Mouse (Mus musculus): ENCODE measurements at regions not wholly inside any gene's neighbourhood (a gene's known extent, or its start where the extent isn't known, plus 50 kb on each side); places are given as distances from the start of the nearest gene placed in this dataset.

DNA sequence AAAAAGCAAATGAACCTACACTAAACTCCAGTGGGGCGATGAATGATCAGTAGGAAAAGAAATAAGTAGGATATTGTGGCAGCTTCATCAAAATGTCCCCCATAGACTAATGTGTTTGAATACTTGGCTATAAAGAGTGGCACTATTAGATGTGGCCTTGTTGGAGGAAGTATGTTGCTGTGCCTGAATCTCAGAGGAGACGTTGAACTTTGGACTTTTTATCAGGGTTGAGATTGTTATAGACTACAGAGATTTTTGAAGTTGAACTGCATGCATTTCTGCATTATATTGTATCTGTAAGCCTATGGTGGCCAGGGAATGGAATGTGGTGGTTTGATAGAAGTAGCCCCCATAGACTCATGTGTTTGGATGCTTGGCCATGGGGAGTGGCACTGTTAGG is 68.5 kb upstream of the Arg1 start:
- Histone ChIP-seq H3K36me3 (ENCODE audit: control insufficient read depth, insufficient read depth) (no peaks in the 10 kb centered on the region), H3K4me3 (no peak overlapping the region), H3ac (ENCODE audit: control insufficient read depth, insufficient read length) (no peak overlapping the region), H3K27me3 (ENCODE audit: control insufficient read depth, insufficient read depth, insufficient read length) (no peaks in the 10 kb centered on the region), H3K79me2 (ENCODE audit: control insufficient read depth, insufficient read depth) (no peaks in the 10 kb centered on the region), H3K4me2 (ENCODE audit: low read depth) (no peak overlapping the region)
- TF ChIP-seq TCF3 (IDR thresholded peaks at IDR 0.05; ENCODE audit: insufficient read length, low read depth) = no peak
- TF ChIP-seq USF1 (IDR thresholded peaks at IDR 0.05; ENCODE audit: low read depth) = no peak
- TF ChIP-seq POLR2AphosphoS2 (IDR thresholded peaks at IDR 0.05; ENCODE audit: insufficient read length, low read depth) = no peak
- no peak for TF ChIP-seq MYOG (IDR thresholded peaks at IDR 0.05; ENCODE audit: control insufficient read depth in 1 of 3, insufficient read depth in 1 of 3, insufficient read length in 2 of 3, low read depth in 2 of 3)
- TF ChIP-seq SRF (IDR thresholded peaks at IDR 0.05; ENCODE audit: control insufficient read depth, insufficient read length, low read depth) = no peak
- no peak for TF ChIP-seq MYOD1 (IDR thresholded peaks at IDR 0.05; ENCODE audit: control insufficient read depth in 1 of 3, insufficient read length in 2 of 3, low read depth in 2 of 3)
- TF ChIP-seq CEBPB (IDR thresholded peaks at IDR 0.05; ENCODE audit: insufficient read depth, poor library complexity, severe bottlenecking) = no peak
- no peak for TF ChIP-seq E2F4 (IDR thresholded peaks at IDR 0.05; ENCODE audit: insufficient read depth)
- no peak for TF ChIP-seq MAX (IDR thresholded peaks at IDR 0.05; ENCODE audit: low read depth)
- no peak for TF ChIP-seq TCF12 (IDR thresholded peaks at IDR 0.05; ENCODE audit: insufficient read depth, poor library complexity, severe bottlenecking)
- no peak for TF ChIP-seq POLR2A (IDR thresholded peaks at IDR 0.05; ENCODE audit: insufficient read length, low read depth)
- TF ChIP-seq REST (IDR thresholded peaks at IDR 0.05; ENCODE audit: insufficient read depth, insufficient read length) = no peak

DNA sequence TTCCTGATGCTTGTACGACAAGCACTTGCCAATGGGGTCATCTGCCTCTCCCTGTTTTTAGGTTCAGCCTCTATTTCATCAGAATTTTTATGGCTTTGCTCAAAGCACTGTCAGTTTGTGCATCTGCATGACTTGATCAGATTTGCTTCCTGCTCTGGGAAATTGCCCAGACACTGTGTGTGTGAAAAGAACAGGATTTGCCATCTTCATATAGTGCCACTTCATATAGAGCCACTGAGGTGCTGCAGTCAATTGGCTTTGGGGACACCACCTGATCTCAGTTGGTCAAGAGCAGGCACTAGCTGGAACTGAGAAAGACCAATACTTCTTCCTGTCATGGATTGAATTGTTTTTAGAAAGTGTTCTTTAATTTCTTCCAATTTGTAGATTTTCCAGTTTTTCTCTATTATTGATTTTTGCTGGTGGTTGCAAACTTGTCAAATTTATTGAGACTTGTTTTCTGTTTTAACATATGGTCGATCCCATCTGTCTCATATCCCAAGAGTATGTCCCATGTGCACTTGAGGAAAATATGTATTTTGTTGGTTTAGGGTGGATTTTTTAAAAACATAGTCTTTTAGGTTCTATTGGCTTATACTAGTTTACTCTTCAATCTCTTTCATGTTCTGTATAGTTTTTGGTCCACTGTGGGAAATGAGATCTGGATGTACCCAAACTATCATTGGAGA is 62.8 kb upstream of the Arg1 start:
- no peak overlapping the region for H3ac ChIP-seq (ENCODE audit: control insufficient read depth, insufficient read length)

DNA sequence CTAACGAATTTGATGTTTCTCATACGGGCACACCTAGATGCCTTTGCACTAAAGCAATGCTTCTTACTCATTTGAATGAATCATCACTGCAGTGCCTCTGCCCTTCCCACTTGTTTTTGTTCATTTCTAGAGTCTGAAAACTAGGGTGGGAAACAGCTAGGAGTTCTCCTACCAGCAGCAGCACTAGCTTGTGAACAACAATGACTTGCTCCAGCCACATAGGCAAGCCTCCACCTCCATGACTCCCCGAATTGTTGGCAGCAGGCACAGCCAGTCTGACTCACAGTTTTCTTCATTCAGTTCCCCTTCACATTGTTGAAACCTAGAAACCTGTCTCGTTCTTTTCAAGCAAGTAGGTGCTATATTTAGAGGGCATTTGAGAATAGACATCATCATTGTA is 57.5 kb upstream of the Arg1 start:
- TF ChIP-seq MAX (IDR thresholded peaks at IDR 0.05; ENCODE audit: low read depth) (no peak), SRF (IDR thresholded peaks at IDR 0.05; ENCODE audit: control insufficient read depth, insufficient read length, low read depth) (no peak), TCF3 (IDR thresholded peaks at IDR 0.05; ENCODE audit: insufficient read length, low read depth) (no peak)
- no peaks in the 10 kb centered on the region for H3K36me3 ChIP-seq (ENCODE audit: control insufficient read depth, insufficient read depth)
- H3ac ChIP-seq (ENCODE audit: control insufficient read depth, insufficient read length) = no peak overlapping the region
- no peaks in the 10 kb centered on the region for H3K27me3 ChIP-seq (ENCODE audit: control insufficient read depth, insufficient read depth, insufficient read length)
- no peak overlapping the region for H3K4me3 ChIP-seq
- no peaks in the 10 kb centered on the region for H3K79me2 ChIP-seq (ENCODE audit: control insufficient read depth, insufficient read depth)
- H3K4me2 ChIP-seq (ENCODE audit: low read depth) = no peak overlapping the region

More for the DNA sequence above, 62.8 kb upstream of the Arg1 start:
- Histone ChIP-seq H3K36me3 (ENCODE audit: control insufficient read depth, insufficient read depth) (no peaks in the 10 kb centered on the region), H3K4me3 (no peak overlapping the region), H3K27me3 (ENCODE audit: control insufficient read depth, insufficient read depth, insufficient read length) (no peaks in the 10 kb centered on the region), H3K79me2 (ENCODE audit: control insufficient read depth, insufficient read depth) (no peaks in the 10 kb centered on the region), H3K4me2 (ENCODE audit: low read depth) (no peak overlapping the region)
- TF ChIP-seq MYOG (IDR thresholded peaks at IDR 0.05; ENCODE audit: control insufficient read depth in 1 of 3, insufficient read depth in 1 of 3, insufficient read length in 2 of 3, low read depth in 2 of 3) = no peak
- TF ChIP-seq USF1 (IDR thresholded peaks at IDR 0.05; ENCODE audit: low read depth) = no peak

GRCm38 (mm10) chr10:24981763-24982162 is 54.5 kb upstream of the Arg1 start:
- Histone ChIP-seq H3K79me2 (ENCODE audit: control insufficient read depth, insufficient read depth) (no peaks in the 10 kb centered on the region), H3K27me3 (ENCODE audit: control insufficient read depth, insufficient read depth, insufficient read length) (no peaks in the 10 kb centered on the region), H3ac (ENCODE audit: control insufficient read depth, insufficient read length) (no peak overlapping the region), H3K36me3 (ENCODE audit: control insufficient read depth, insufficient read depth) (no peaks in the 10 kb centered on the region), H3K4me2 (ENCODE audit: low read depth) (no peak overlapping the region), H3K4me3 (no peak overlapping the region)
- TF ChIP-seq MYOD1 (IDR thresholded peaks at IDR 0.05; ENCODE audit: control insufficient read depth in 1 of 3, insufficient read length in 2 of 3, low read depth in 2 of 3) (no peak), E2F4 (IDR thresholded peaks at IDR 0.05; ENCODE audit: insufficient read depth) (no peak), TCF12 (IDR thresholded peaks at IDR 0.05; ENCODE audit: insufficient read depth, poor library complexity, severe bottlenecking) (no peak), TCF3 (IDR thresholded peaks at IDR 0.05; ENCODE audit: insufficient read length, low read depth) (no peak), MAX (IDR thresholded peaks at IDR 0.05; ENCODE audit: low read depth) (no peak), POLR2A (IDR thresholded peaks at IDR 0.05; ENCODE audit: insufficient read length, low read depth) (no peak), MYOG (IDR thresholded peaks at IDR 0.05; ENCODE audit: control insufficient read depth in 1 of 3, insufficient read depth in 1 of 3, insufficient read length in 2 of 3, low read depth in 2 of 3) (no peak), CEBPB (IDR thresholded peaks at IDR 0.05; ENCODE audit: insufficient read depth, poor library complexity, severe bottlenecking) (no peak), POLR2AphosphoS2 (IDR thresholded peaks at IDR 0.05; ENCODE audit: insufficient read length, low read depth) (no peak), SRF (IDR thresholded peaks at IDR 0.05; ENCODE audit: control insufficient read depth, insufficient read length, low read depth) (no peak), USF1 (IDR thresholded peaks at IDR 0.05; ENCODE audit: low read depth) (no peak), REST (IDR thresholded peaks at IDR 0.05; ENCODE audit: insufficient read depth, insufficient read length) (no peak)

Data from myocyte (in vitro differentiated cells).